Mouse (Mus musculus) small intestine, adult 2 months (tissue): ENCODE measurements around the gene Trmt10b. TPM values are rescaled to one million over a fixed set of nuclear protein-coding genes. Genes with fewer than 3 reads are reported as not detected.
A peak's percentile ranks its signal among the peaks of the same experiment; 100 is the strongest.

Source experiments
- H3K27ac ChIP-seq: fragments of 200-500 bp; 2 replicates; pipeline ENCODE4 v1.5.1; 2012; ENCODE audit warnings: low read depth, low read length, control low read depth, inconsistent platforms; ENCODE audit not compliant: insufficient read depth
- H3K27me3 ChIP-seq: fragments of 200-500 bp; 2 replicates; pipeline ENCODE4 v1.6.1; 2012; ENCODE audit warnings: mild to moderate bottlenecking, moderate library complexity, low read length, inconsistent platforms; ENCODE audit not compliant: control insufficient read depth, insufficient read depth
- H3K36me3 ChIP-seq: fragments of 200-500 bp; 2 replicates; pipeline ENCODE4 v1.6.1; 2012; ENCODE audit warnings: mild to moderate bottlenecking, low read length, control low read depth, inconsistent platforms; ENCODE audit not compliant: control insufficient read depth, insufficient read depth
- H3K4me1 ChIP-seq: fragments of 200-500 bp; 2 replicates; pipeline ENCODE4 v1.6.1; 2012; ENCODE audit warnings: low read length, inconsistent platforms, mixed read lengths; ENCODE audit not compliant: control insufficient read depth, insufficient read depth, insufficient read length
- H3K4me3 ChIP-seq: fragments of 200-500 bp; 2 replicates; pipeline ENCODE4 v1.5.1; 2012; ENCODE audit warnings: low read depth, mild to moderate bottlenecking, control low read depth, inconsistent platforms, low read length, moderate library complexity
- CTCF ChIP-seq: fragments of 200-500 bp; IDR thresholded peaks from 2 replicates; pipeline ENCODE4 v1.5.1; 2012; ENCODE audit warnings: low read depth, mild to moderate bottlenecking, control low read depth, inconsistent platforms, low read length, moderate library complexity, mixed read lengths; ENCODE audit not compliant: insufficient replicate concordance, insufficient read length; ENCODE audit errors: extremely low read depth
- POLR2A ChIP-seq: fragments of 200-500 bp; IDR thresholded peaks from 2 replicates; pipeline ENCODE4 v1.6.1; 2012; ENCODE audit warnings: low read depth, mild to moderate bottlenecking, control low read depth, inconsistent platforms, low read length, moderate library complexity
- WGBS: fragments of 180-500 bp; shearing (Covaris S2); methylation state at CpG from one replicate; pipeline ENCODE4 v1.1.7; 2018; 5-methylcytosine and 5-hydroxymethylcytosine counted together
- polyA plus RNA-seq: library from polyadenylated mRNA; depleted of rRNA; stranded (reverse); fragments of >200 nt; gene quantifications from 2 replicates; pipeline ENCODE4 v1.2.3, GENCODE M21; 2012; rRNA removed

The Trmt10b gene
- 0.24 and 0.56 TPM in 2 replicates for polyA plus RNA-seq

GRCm38 (mm10) chr4:45296662-45297564 is at the start of gene Trmt10b:
Gene Trmt10b, plus strand, starts transcription at chr4:45297127.
- TF ChIP-seq POLR2A = no peak
- TF ChIP-seq CTCF = no peak
- no peaks in the 10 kb centered on the region for H3K27me3 ChIP-seq
- WGBS = 14% methylated on average over 27 of the region's 27 CpGs
- H3K36me3 ChIP-seq = peaks cover 9% of the 10 kb centered on the region; the same call in 1 of the 2 replicates
- H3K4me1 ChIP-seq = no peaks in the 10 kb centered on the region
- H3K4me3 ChIP-seq = peak within 1 kb of the TSS; percentile 79
- H3K27ac ChIP-seq = no peak within 1 kb of the TSS

- Histone ChIP-seq H3K4me3 (no peak overlapping the region), H3K4me1 (no peaks in the 10 kb centered on the region), H3K36me3 (no peaks in the 10 kb centered on the region), H3K27me3 (no peaks in the 10 kb centered on the region), H3K27ac (no peak overlapping the region)
- TF ChIP-seq CTCF (no peak), POLR2A (no peak)
- WGBS = 87% methylated on average over 8 of the region's 8 CpGs
Measured at GRCm38 (mm10) chr4:45251265-45251664, 45.7 kb upstream of the Trmt10b start.

GRCm38 (mm10) chr4:45252861-45253262 is 44.1 kb upstream of the Trmt10b start:
- no peaks in the 10 kb centered on the region for H3K4me1 ChIP-seq
- TF ChIP-seq CTCF (no peak), POLR2A (no peak)
- H3K4me3 ChIP-seq = no peak overlapping the region
- H3K36me3 ChIP-seq = no peaks in the 10 kb centered on the region
- no peak overlapping the region for H3K27ac ChIP-seq
- no peaks in the 10 kb centered on the region for H3K27me3 ChIP-seq
- WGBS = 72% methylated on average over 9 of the region's 9 CpGs

GRCm38 (mm10) chr4:45253839-45254601 is 42.9 kb upstream of the Trmt10b start:
- WGBS = 54% methylated on average over 11 of the region's 11 CpGs
- H3K27me3 ChIP-seq = no peaks in the 10 kb centered on the region
- no peaks in the 10 kb centered on the region for H3K4me1 ChIP-seq
- TF ChIP-seq CTCF = no peak
- TF ChIP-seq POLR2A = no peak
- H3K36me3 ChIP-seq = no peaks in the 10 kb centered on the region
- H3K27ac ChIP-seq = no peak overlapping the region
- no peak overlapping the region for H3K4me3 ChIP-seq

GRCm38 (mm10) chr4:45259232-45259832 is 37.6 kb upstream of the Trmt10b start:
- H3K4me1 ChIP-seq = no peaks in the 10 kb centered on the region
- no peak overlapping the region for H3K4me3 ChIP-seq
- H3K27me3 ChIP-seq = no peaks in the 10 kb centered on the region
- WGBS = 61% methylated on average over 4 of the region's 4 CpGs
- H3K27ac ChIP-seq = no peak overlapping the region
- TF ChIP-seq CTCF (no peak), POLR2A (no peak)
- H3K36me3 ChIP-seq = no peaks in the 10 kb centered on the region

GRCm38 (mm10) chr4:45261551-45261950 is 35.4 kb upstream of the Trmt10b start:
- 84% methylated on average over 4 of the region's 4 CpGs for WGBS
- no peaks in the 10 kb centered on the region for H3K4me1 ChIP-seq
- no peak for TF ChIP-seq CTCF
- no peak for TF ChIP-seq POLR2A
- no peak overlapping the region for H3K4me3 ChIP-seq
- no peak overlapping the region for H3K27ac ChIP-seq
- H3K27me3 ChIP-seq = no peaks in the 10 kb centered on the region
- no peaks in the 10 kb centered on the region for H3K36me3 ChIP-seq
